Mouse (Mus musculus): Measurements from ENCODE around the gene Irak1bp1.

Gene Irak1bp1

DNA sequence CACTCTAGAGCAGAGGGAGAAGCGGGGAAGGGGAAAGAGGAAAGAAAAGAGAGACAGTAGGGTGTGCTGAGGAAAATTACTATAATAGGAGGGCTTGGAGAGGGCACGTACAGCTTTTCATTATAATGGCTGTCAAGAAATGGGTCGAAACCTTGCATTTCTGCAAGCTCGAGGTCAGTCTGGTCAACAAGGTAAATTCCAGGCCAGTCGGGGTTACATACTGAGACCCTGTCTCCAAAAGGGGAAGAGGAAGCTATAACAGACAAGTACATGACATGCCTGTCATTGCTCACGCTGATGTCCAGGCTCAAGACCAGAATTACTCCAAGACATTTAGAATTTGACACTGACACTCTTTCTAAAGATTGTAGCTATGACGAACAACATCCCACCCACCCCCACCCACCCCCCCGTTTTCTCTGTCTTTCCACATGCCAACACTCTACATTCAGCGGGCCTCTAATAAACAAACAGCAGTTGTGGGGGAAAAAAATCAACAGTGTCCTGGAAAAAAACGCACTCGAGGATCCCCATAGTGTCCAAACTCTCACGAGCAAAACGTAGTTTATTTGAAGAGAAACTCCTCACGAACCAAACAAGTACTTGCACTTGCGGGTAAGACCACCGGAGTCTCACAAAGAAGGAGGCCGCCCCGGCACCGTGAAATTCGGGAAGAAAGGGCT, at the start of gene Irak1bp1:
Irak1bp1 (plus strand) TSS at position 534 of the 683 bp plus-strand sequence.
- DNase-seq (ENCODE audit: low read depth in 1 of 2, low spot score in 2 of 2), result no peak

GRCm38 (mm10) chr9:82788375-82788774, 41.0 kb upstream of the Irak1bp1 start:
- no peak for DNase-seq (ENCODE audit: low read depth in 1 of 2, low spot score in 2 of 2)

DNA sequence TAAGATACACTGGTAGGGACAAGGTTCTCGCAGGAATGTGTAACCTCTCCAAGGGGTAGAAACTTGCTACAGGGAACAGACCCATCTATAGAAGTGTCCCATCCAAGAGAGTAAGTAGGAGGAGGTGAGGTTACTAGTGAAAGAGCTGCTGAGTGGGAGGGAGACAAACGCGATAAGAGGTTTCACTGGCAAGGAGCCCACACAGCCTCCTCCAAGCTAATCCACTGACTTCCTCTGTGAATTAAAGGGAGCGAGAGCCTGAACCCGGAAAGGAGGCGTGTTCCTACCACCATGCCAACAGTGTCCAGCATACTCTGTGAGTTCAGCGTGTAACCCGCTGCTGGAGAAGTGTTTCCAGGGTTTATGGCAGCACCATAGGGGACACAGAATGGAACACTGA, 29.0 kb upstream of the Irak1bp1 start:
- DNase-seq (ENCODE audit: low read depth in 1 of 2, low spot score in 2 of 2), result no peak

GRCm38 (mm10) chr9:82807129-82807528, 22.2 kb upstream of the Irak1bp1 start:
- no peak for DNase-seq (ENCODE audit: low read depth in 1 of 2, low spot score in 2 of 2)

GRCm38 (mm10) chr9:82807635-82808034, 21.7 kb upstream of the Irak1bp1 start:
- no peak for DNase-seq (ENCODE audit: low read depth in 1 of 2, low spot score in 2 of 2)

DNA sequence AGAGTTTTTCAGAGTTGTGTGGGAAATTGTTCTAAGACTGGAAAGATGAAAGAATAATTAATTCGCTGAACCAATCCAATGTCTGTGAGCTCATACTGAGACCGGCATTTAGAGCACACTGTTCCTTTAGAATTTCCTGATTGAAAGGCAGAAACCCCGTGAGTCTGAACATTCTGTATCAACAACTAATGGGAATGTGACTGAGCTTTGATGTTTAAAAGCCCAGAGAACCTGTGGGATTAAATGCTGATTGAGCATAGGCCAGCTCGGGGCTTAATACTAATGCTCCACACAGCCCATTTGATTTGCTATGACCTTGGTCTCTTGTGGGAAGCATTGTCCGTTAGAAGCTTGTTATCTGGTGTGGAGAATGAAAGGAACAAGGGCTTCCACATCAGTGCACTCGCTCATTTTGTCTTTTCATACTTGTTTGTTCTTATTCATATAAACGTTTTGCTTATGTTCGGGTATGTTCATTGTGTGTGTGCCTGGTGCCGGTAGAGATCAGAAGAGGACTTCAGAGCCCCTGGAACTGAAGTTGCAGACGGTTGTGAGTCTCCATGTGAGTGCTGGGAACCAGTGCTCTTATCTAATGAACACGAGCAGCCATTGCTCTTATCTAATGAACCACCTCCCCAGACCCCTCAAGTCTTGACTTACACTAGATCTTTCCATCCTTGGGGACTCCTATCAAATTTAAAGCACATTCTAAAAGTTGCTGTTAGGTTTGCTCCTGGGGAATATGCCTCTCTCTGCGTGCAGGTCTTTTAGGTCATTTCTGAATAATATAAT, 17.0 kb upstream of the Irak1bp1 start:
- no peak for DNase-seq (ENCODE audit: low read depth in 1 of 2, low spot score in 2 of 2)

DNA sequence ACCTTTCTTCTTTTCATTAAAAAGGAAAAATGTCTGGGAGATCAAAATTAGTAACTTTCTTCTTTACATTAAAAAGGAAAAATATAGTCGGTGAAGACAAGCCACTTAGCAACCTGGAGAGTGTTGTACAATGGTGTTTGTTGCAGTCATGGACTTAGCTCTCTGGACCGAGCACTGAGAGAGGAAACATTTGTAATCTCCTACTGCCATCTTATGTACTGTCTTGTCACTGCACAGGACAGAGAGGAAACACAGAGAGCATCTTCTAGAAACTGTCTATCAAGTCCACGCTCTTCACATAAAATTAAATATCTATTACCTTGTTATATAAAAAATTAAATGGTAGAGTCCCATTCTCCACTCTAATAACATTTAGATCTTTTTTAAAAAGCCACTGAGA, 14.8 kb upstream of the Irak1bp1 start:
- DNase-seq (ENCODE audit: low read depth in 1 of 2, low spot score in 2 of 2), result no peak

- DNase-seq (ENCODE audit: low read depth in 1 of 2, low spot score in 2 of 2), result no peak
Observed at GRCm38 (mm10) chr9:82815257-82815785, 14.0 kb upstream of the Irak1bp1 start.

GRCm38 (mm10) chr9:82826426-82826825, 2.9 kb upstream of the Irak1bp1 start:
- no peak for DNase-seq (ENCODE audit: low read depth in 1 of 2, low spot score in 2 of 2)

DNA sequence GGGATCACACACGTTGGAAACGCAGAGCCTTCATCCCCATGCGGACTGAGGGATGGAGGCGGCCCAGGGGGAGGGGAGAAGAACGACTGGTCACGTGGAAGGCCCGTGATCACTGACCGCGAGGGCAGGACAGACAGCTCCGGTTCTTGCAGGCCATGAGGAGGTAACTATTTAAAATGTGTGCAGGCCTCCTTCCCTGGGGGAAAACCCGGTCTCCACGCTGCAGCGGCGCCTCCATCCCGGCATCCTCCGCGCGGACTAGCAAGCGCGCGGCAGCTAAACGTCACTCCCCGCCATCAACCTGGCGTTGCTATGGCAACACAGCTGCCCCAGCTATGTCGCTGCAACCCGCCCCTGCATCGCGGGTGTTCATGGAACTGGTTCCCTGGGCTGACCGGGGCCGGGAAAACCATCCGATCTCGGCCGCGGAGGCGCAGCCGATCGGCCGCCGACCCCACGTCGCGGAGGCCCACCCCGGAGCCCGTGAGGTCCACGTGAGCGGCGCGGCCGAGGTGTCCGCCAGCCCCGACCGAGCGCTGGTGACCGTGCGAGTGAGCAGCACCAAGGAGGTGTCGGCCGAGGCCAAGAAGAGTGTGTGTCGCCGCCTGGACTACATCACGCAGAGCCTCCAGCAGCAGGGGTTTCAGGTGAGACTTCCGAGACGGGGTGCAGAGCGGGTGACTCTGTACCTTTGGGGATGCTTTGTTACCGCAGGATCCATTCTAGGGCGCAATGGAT, 522 bp downstream of the Irak1bp1 start:
- peak; percentile 7 to 51 for DNase-seq (ENCODE audit: low read depth in 1 of 2, low spot score in 2 of 2)

GRCm38 (mm10) chr9:82831891-82832290, 2.6 kb downstream of the Irak1bp1 start:
- DNase-seq (ENCODE audit: low read depth in 1 of 2, low spot score in 2 of 2), result no peak

DNA sequence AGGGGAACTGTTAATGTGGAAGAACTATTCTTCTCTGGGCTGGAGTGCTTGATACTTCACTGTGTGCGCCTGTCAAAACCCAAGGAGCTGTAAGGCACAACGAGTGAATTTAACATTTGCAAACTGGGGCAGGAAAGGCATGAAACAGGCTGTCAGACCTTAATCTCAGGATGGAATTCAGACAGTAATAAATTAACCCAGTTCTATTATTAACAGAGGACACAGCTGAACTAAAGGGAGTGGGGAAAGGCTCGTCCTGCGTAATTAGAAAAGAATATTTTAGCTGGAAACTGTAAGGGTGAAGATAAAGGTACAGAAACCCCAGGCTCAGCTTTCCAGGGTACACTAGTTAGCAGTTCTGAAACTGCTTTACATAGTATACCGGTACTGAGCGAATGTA, 6.6 kb downstream of the Irak1bp1 start:
- DNase-seq (ENCODE audit: low read depth in 1 of 2, low spot score in 2 of 2), result no peak

DNA sequence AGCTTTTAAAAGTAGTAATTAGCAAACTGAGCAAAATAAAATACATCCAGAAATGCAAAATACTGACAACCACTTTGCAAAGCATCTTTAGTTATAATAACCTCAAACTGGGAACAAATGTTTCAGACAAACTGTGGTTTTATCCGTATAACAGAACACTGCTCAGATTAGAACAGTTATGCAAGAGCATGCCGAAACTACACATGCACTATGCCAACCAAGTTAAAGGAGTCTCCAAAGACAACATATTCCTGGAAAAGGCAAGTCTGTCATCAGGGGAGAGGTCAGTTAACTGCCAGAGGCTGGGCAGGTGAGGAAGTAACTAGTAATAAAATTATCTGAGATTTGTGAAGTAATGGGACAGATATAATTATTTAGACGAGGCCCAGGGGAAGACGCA, 13.3 kb downstream of the Irak1bp1 start:
- DNase-seq (ENCODE audit: low read depth in 1 of 2, low spot score in 2 of 2), result no peak

GRCm38 (mm10) chr9:82854040-82854439, 24.7 kb downstream of the Irak1bp1 start:
- no peak for DNase-seq (ENCODE audit: low read depth in 1 of 2, low spot score in 2 of 2)

- DNase-seq (ENCODE audit: low read depth in 1 of 2, low spot score in 2 of 2), result no peak
Observed at GRCm38 (mm10) chr9:82854973-82855614, 25.8 kb downstream of the Irak1bp1 start.

- DNase-seq (ENCODE audit: low read depth in 1 of 2, low spot score in 2 of 2), result no peak
Observed at GRCm38 (mm10) chr9:82856241-82856640, 26.9 kb downstream of the Irak1bp1 start.

- no peak for DNase-seq (ENCODE audit: low read depth in 1 of 2, low spot score in 2 of 2)
Observed at GRCm38 (mm10) chr9:82860805-82861204, 31.5 kb downstream of the Irak1bp1 start.

- DNase-seq (ENCODE audit: low read depth in 1 of 2, low spot score in 2 of 2), result no peak
Observed at GRCm38 (mm10) chr9:82861316-82861715, 32.0 kb downstream of the Irak1bp1 start.

GRCm38 (mm10) chr9:82861775-82862430, 32.6 kb downstream of the Irak1bp1 start:
- DNase-seq (ENCODE audit: low read depth in 1 of 2, low spot score in 2 of 2), result no peak

DNA sequence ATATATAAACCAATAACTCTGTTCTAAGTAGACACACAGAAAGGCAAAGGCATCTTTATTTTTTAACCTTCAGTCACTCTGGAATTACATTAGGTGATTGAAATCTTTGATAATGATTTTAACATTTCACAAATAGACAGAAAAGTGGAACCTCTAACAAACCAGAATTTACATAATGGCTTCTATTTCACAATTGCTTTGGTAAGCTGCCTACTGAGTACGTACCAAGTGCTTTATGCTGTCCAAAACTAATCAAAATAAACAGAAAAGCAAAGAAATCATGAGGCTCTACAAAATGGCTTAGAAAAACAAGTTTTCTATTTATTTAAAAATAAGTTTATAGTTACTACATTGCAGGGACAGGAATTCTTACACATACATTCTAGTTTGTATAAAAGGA, 36.8 kb downstream of the Irak1bp1 start:
- no peak for DNase-seq (ENCODE audit: low read depth in 1 of 2, low spot score in 2 of 2)

- no peak for DNase-seq (ENCODE audit: low read depth in 1 of 2, low spot score in 2 of 2)
Observed at GRCm38 (mm10) chr9:82867698-82868097, 38.4 kb downstream of the Irak1bp1 start.
